Mouse (Mus musculus) brain, embryonic 14.5 days (tissue): ENCODE measurements around the gene Tmem63c. TPM values are rescaled to one million over a fixed set of nuclear protein-coding genes. Genes with fewer than 3 reads are reported as not detected.

Source experiments
- DNase-seq: peaks from one replicate; pipeline ENCODE4 v3.0.0-alpha.2; 2011; ENCODE audit warnings: low read depth
- CTCF ChIP-seq: fragments of 200-500 bp; IDR thresholded peaks from 2 replicates; pipeline ENCODE4 v1.5.1; 2012; ENCODE audit warnings: inconsistent platforms, mild to moderate bottlenecking, moderate library complexity, borderline replicate concordance; ENCODE audit not compliant: insufficient read depth, insufficient read length; ENCODE audit errors: extremely low read depth
- POLR2A ChIP-seq: fragments of 200-500 bp; IDR thresholded peaks from 2 replicates; pipeline ENCODE4 v1.6.1; 2012; ENCODE audit warnings: mild to moderate bottlenecking, inconsistent platforms, borderline replicate concordance; ENCODE audit not compliant: poor library complexity, insufficient read depth, insufficient read length, severe bottlenecking; ENCODE audit errors: extremely low read depth
- polyA plus RNA-seq: library from polyadenylated mRNA; depleted of rRNA; stranded (reverse); fragments of >200 nt; gene quantifications from 2 replicates; pipeline ENCODE4 v1.2.3, GENCODE M21; 2012

Gene Tmem63c
- polyA plus RNA-seq, 1 experiment, result 19.6 TPM

- TF ChIP-seq CTCF, result no peak
- DNase-seq, result no peak
These were observed 68.1 kb downstream of the Tmem63c start for GRCm38 (mm10) chr12:87089255-87089654.

DNA sequence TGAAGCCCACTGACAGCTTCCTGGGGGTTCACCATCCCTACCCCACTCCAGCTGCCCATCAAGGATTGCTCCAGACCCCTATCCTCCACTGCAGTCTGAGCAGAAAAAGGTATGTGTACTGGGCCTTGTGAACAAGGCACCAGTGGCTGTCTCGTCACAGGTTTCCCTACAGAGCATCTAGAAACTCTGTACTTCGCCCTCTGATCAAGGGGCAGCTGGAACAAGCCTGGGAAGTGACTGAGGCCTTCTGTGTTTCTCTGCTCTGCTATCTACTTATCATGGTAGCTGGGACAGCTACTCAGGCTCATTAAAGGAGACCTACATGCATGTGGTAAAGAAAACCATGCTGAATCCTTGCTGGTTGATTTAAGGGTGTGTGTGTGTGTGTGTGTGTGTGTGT lies 68.6 kb downstream of the Tmem63c start:
- DNase-seq, result no peak
- TF ChIP-seq POLR2A, result no peak
- no peak for TF ChIP-seq CTCF

DNA sequence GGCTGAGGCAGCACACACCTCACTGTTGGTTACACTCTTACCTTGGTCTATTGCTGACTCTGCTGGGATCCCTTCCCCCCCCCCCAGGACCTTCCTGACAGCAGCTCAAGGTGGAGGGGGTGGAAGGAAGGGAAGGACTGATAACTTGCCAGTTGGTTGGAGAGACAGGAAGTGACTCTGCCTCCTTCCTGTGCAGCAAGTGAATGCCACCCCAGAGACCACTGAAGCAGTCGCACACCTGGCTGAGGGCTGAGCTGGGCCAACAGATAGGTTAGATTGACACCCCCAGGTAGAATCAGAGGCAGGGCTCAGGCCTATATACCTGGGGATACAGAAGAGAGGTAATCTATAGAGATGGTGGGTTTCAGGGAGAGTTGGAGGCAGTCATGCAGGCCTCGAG lies 70.8 kb downstream of the Tmem63c start:
- TF ChIP-seq POLR2A (no peak), CTCF (no peak)
- no peak for DNase-seq

- TF ChIP-seq POLR2A, result no peak
- TF ChIP-seq CTCF, result no peak
- DNase-seq, result no peak
These were observed 72.1 kb downstream of the Tmem63c start for GRCm38 (mm10) chr12:87093249-87093648.

- no peak for DNase-seq
These were observed 72.5 kb downstream of the Tmem63c start for GRCm38 (mm10) chr12:87093671-87094070.

GRCm38 (mm10) chr12:87100331-87100730 lies 79.2 kb downstream of the Tmem63c start:
- DNase-seq, result no peak
- TF ChIP-seq POLR2A (no peak), CTCF (no peak)

More at GRCm38 (mm10) chr12:87093671-87094070, 72.5 kb downstream of the Tmem63c start:
- TF ChIP-seq CTCF, result no peak
- no peak for TF ChIP-seq POLR2A

- no peak for DNase-seq
- no peak for TF ChIP-seq POLR2A
- no peak for TF ChIP-seq CTCF
These were observed 81.1 kb downstream of the Tmem63c start, which contains the start of gene Ngb for GRCm38 (mm10) chr12:87102165-87102631. TSS of gene Ngb (minus strand) at chr12:87102539.

DNA sequence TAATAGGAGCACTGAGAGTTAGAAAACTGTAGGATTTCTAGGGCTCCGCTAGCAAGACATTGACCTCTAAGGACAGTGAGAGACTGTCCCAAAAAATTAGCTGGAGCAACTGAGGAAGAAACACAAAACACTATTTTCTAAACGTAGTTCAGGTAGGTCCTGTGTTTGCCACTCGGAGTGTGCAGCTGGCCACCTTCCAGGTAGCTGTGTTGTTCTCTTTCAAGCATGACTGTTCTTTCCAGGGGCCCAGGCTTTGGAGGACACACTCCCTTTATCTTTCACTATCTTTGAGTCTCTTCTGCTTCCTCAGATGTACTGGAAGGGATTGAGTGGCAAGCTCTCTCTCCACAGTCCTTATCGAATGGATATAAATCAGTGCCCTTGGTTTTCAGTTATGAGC lies 82.3 kb downstream of the Tmem63c start:
- no peak for DNase-seq
- TF ChIP-seq CTCF, result no peak
- no peak for TF ChIP-seq POLR2A

- TF ChIP-seq POLR2A (no peak), CTCF (no peak)
- no peak for DNase-seq
These were observed 83.7 kb downstream of the Tmem63c start for GRCm38 (mm10) chr12:87104796-87105195.

GRCm38 (mm10) chr12:87107357-87107977 lies 86.3 kb downstream of the Tmem63c start:
- no peak for TF ChIP-seq POLR2A
- TF ChIP-seq CTCF, result no peak
- peak; percentile 43 for DNase-seq

- TF ChIP-seq POLR2A (no peak), CTCF (no peak)
- no peak for DNase-seq
These were observed 100.9 kb downstream of the Tmem63c start for GRCm38 (mm10) chr12:87121918-87122589.

DNA sequence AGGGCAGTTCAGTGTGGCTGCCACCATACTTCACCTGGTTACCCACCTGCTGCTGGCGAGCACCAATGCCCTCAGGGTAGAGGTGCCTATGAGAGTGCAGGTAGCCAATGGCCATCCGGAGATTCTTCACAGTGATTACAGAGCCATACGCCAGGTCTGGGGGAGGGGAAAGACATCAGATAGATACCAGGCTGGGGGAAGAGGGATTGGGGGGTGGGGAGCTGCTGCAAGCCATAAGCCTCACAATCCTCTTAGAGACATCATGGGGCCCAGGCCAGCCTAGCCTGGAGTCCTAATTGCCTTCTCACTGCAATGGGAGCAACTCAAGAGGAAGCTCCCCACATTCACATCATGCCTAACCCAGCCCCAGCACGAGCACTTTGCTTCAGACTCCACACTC lies 106.1 kb downstream of the Tmem63c start:
- no peak for TF ChIP-seq CTCF
- TF ChIP-seq POLR2A, result no peak
- DNase-seq, result no peak

GRCm38 (mm10) chr12:87130224-87130623 lies 109.1 kb downstream of the Tmem63c start:
- TF ChIP-seq CTCF, result no peak
- no peak for TF ChIP-seq POLR2A
- no peak for DNase-seq

- peak; percentile 41 for DNase-seq
- TF ChIP-seq CTCF, result no peak
- no peak for TF ChIP-seq POLR2A
These were observed 110.0 kb downstream of the Tmem63c start for GRCm38 (mm10) chr12:87131181-87131580.
